Mouse (Mus musculus): ENCODE measurements around the gene Camk2n1. TPM values are rescaled to one million over a fixed set of nuclear protein-coding genes. Genes with fewer than 3 reads are reported as not detected.

Camk2n1 gene
- polyA plus RNA-seq, 1 experiment from 2014 or later = 1.6 TPM

DNA sequence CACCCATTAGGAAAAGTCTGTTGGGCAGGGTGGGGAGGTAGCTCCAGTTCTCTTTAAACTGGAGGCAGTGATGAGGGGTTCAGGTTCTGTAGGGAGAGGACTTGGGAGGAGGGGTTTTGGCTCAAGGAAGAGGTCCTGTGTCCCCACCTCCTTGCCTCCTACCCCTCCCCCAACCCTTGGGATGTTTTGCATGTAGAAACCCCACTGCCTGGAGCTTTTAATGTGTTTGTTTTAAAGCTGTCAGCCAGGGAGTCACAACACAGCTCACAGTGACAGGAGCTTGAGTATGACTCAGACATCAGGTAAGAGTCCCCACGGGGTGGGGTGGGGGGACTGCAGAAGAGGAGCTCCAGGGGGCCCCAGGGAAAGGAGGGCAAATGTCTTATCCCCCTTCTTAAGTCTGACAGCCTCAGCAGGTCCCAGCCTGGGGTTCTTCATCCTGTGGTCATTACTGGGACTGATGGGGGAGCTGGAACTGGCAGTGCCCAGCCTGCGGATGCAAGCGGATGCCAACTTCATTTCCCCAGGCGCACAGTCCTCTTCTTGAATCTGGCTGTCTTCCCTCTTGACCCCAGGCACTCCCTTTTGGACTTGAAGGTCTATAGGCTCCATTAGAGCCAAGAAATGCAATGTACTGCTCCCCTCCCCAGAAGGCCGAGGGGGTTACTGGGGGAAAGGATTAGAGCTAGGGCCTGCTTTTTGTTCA lies 4.8 kb downstream of the Camk2n1 start:
- ATAC-seq (ENCODE audit: insufficient number of reproducible peaks, insufficient read depth, low FRiP score, low TSS enrichment, low read depth) = no peak

DNA sequence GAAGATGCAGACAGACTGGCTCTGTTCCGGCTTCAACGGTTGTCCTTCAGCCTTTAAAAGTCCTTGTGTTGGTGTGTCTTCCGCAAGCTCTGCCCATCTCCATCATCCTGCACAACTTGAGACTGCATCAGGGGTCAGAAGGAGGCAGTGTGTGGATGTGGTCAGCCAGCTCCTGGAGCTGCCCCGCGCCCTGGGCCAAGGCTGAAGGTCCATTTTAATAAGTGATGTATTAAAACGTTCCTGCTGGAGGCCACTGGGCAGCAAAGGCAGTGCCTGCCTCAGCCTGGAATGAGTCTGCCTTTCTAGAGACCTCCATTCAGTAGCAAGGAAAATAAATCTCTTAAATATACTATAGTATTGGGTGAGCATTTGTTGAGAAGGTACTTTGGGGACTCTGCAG lies 5.7 kb downstream of the Camk2n1 start:
- Histone ChIP-seq H3K27ac (no peak overlapping the region), H3K9ac (replicated peaks) (no peak overlapping the region), H3K4me2 (no peak overlapping the region), H3K27me3 (peaks cover 81% of the 10 kb centered on the region), H3K4me1 (replicated peaks) (peaks cover 30% of the 10 kb centered on the region), H3K9me3 (no peaks in the 10 kb centered on the region), H3K36me3 (no peaks in the 10 kb centered on the region), H3K4me3 (replicated peaks) (no peak overlapping the region)
- ATAC-seq (ENCODE audit: insufficient number of reproducible peaks, insufficient read depth, low FRiP score, low TSS enrichment, low read depth) = no peak
- 80% methylated on average over 6 of the region's 6 CpGs for WGBS

More for the DNA sequence above, 4.8 kb downstream of the Camk2n1 start:
- Histone ChIP-seq H3K27ac (no peak overlapping the region), H3K36me3 (no peaks in the 10 kb centered on the region), H3K27me3 (peaks cover 79% of the 10 kb centered on the region), H3K9ac (replicated peaks) (no peak overlapping the region), H3K4me2 (no peak overlapping the region), H3K4me3 (replicated peaks) (no peak overlapping the region), H3K4me1 (replicated peaks) (peaks cover 22% of the 10 kb centered on the region), H3K9me3 (no peaks in the 10 kb centered on the region)
- WGBS = 49% methylated on average over 5 of the region's 5 CpGs

- Histone ChIP-seq H3K9ac (replicated peaks) (no peak overlapping the region), H3K27me3 (peaks cover 81% of the 10 kb centered on the region), H3K4me2 (no peak overlapping the region), H3K36me3 (no peaks in the 10 kb centered on the region), H3K4me1 (replicated peaks) (peaks cover 30% of the 10 kb centered on the region), H3K9me3 (no peaks in the 10 kb centered on the region), H3K27ac (no peak overlapping the region), H3K4me3 (replicated peaks) (no peak overlapping the region)
- 29% methylated on average over 9 of the region's 9 CpGs for WGBS
- no peak for ATAC-seq (ENCODE audit: insufficient number of reproducible peaks, insufficient read depth, low FRiP score, low TSS enrichment, low read depth)
Measured at GRCm38 (mm10) chr4:138460910-138461309, 6.8 kb downstream of the Camk2n1 start.

DNA sequence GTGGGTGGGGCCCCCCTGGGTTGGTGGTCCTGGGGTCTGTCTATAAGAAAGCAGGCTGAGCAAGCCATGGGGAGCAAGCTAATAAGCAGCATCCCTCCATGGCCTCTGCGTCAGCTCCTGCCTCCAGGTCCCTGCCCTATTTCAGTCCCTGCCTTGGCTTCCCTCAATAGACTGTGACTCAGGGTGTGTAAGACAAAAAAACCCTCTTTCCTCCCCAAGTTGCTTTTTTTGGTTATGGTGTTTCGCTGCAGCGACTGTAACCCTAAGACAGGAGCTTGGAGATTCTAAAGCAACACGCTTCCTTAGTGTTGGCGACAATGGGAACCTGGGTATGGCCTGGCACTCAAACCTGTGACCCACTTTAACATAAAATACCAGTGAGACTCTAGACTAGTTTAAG lies 7.4 kb downstream of the Camk2n1 start:
- peaks cover 81% of the 10 kb centered on the region for H3K27me3 ChIP-seq
- H3K36me3 ChIP-seq = no peaks in the 10 kb centered on the region
- H3K9me3 ChIP-seq = no peaks in the 10 kb centered on the region
- H3K4me1 ChIP-seq (replicated peaks) = peaks cover 26% of the 10 kb centered on the region
- no peak overlapping the region for H3K27ac ChIP-seq
- 91% methylated on average over 5 of the region's 5 CpGs for WGBS
- H3K4me3 ChIP-seq (replicated peaks) = no peak overlapping the region
- no peak overlapping the region for H3K9ac ChIP-seq (replicated peaks)
- ATAC-seq (ENCODE audit: insufficient number of reproducible peaks, insufficient read depth, low FRiP score, low TSS enrichment, low read depth) = no peak
- H3K4me2 ChIP-seq = no peak overlapping the region

DNA sequence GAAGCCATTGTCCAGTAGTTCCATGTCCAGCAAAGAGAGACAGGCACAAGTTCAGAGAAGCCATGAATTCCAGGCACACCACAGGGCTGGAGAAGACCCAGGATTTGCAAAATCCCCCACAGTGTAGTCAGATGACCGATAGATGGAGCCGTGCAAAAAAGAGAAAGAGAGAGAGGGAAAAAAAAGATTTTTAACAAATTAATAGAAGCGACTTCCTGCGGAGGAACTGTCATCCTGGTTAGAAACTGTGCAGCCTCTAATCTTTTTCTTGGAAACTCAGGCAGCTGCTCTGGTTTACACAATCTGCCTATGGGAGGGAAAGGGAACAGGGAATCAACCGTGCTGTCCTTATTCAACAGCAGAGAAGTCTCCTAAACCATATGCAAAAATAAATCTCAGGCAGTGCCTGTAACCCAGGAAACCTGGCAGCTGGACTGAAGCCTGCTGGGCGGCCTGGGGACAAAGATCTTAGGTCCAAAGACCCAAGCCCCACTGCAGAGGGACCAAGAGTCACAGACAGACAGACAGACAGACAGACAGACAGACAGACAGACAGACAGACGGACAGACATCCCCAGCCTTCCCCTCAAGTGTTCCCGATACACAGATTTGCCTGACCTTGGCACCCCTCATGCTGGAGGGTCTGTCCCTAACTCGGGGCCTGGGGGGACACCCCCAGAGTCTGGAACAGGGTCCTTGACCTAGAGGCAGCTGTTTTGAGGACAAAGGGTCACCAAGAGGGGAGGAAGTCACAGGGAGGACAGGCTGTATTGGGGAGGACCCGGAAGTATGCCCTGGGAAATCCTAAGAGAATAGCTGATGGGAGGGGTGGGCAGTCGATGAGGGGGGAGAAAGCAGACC lies 9.1 kb downstream of the Camk2n1 start:
- Histone ChIP-seq H3K36me3 (no peaks in the 10 kb centered on the region), H3K27ac (no peak overlapping the region), H3K9me3 (no peaks in the 10 kb centered on the region), H3K9ac (replicated peaks) (no peak overlapping the region), H3K4me2 (peak overlapping the region; percentile 8; the same call in 1 of the 2 replicates), H3K4me3 (replicated peaks) (no peak overlapping the region), H3K27me3 (peaks cover 82% of the 10 kb centered on the region), H3K4me1 (replicated peaks) (peaks cover 26% of the 10 kb centered on the region)
- 9% methylated on average over 11 of the region's 11 CpGs for WGBS
- no peak for ATAC-seq (ENCODE audit: insufficient number of reproducible peaks, insufficient read depth, low FRiP score, low TSS enrichment, low read depth)

DNA sequence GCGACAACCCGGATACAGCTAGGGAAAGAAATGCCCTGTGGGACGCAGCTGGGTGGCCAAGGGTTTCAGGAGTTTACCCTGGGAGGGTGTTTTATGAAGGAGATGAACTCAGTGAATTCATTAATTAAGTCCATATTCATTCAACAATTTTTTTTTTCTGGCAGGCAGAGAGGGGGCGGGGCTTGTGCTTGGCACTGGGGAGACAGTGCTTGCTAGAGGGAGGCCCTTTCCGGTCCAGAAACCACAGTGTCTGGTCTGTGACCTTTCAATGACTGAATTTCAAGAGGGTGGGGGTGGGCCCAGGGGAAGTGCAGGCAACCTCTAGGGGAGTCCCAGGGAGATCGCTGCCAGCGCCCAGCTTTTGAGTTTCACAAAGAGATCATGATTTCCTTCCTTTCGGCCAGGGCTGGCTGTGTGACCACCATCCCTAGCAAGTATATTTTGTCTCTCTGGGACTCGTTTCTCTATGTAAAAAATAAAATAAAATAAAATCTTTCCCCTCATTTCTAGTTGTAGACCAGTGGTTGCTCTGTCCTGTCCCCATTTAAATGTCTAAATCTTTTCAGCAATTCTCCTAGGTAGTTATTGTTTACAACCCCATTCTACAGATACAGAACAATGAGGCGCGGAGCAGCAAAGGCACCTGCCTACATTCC lies 9.8 kb downstream of the Camk2n1 start:
- Histone ChIP-seq H3K4me1 (replicated peaks) (peaks cover 27% of the 10 kb centered on the region), H3K4me2 (peak overlapping the region; percentile 48; the same call in 1 of the 2 replicates), H3K36me3 (no peaks in the 10 kb centered on the region), H3K27me3 (peaks cover 78% of the 10 kb centered on the region), H3K27ac (no peak overlapping the region), H3K4me3 (replicated peaks) (no peak overlapping the region), H3K9ac (replicated peaks) (no peak overlapping the region), H3K9me3 (no peaks in the 10 kb centered on the region)
- 2% methylated on average over 11 of the region's 11 CpGs for WGBS
- ATAC-seq (ENCODE audit: insufficient number of reproducible peaks, insufficient read depth, low FRiP score, low TSS enrichment, low read depth) = no peak

DNA sequence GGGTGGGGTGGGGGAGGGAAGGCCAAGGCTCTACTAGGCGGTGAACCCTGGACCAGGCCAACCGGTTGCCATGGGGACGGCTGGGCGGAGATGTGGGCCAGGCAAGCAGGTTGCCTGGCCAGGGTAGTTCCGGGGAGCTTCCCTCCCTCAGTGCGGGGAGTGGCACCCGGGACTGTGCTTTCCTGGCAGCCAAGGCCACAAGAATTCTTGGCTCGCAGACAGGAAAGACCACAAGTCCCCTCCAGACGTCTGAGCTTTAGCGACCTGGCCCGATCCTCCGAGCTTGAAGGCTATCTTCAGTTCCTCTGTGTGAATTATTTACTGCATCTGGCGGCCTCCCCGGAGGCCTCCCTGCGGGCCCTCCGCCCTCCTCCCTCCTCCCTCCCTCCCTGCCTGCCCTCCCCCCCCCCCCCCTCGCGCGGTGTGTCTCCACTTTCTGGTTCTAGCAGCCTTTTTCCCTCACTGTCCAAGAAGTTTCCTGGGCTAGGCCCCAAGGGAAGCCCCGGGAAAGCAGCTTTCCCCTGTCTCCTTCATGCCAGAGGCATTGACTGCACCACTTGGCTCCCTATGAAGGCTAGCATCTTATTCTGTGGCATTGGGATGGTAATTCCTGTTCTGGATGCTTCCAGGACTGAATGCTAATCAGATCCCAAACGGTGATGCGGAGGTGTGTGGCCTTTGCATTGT lies 10.7 kb downstream of the Camk2n1 start:
- Histone ChIP-seq H3K9ac (replicated peaks) (no peak overlapping the region; the same call in 1 of the 2 replicates), H3K4me2 (peak overlapping the region; percentile 48), H3K9me3 (no peaks in the 10 kb centered on the region), H3K27ac (no peak overlapping the region), H3K4me3 (replicated peaks) (0 out of 2 replicates have a peak overlapping the region, but pooled peaks have one; percentile 4), H3K36me3 (no peaks in the 10 kb centered on the region), H3K27me3 (peaks cover 70% of the 10 kb centered on the region), H3K4me1 (replicated peaks) (peaks cover 30% of the 10 kb centered on the region)
- ATAC-seq (ENCODE audit: insufficient number of reproducible peaks, insufficient read depth, low FRiP score, low TSS enrichment, low read depth) = 0 out of 2 replicates have a peak, but pooled peaks have one; percentile 53
- WGBS = 3% methylated on average over 17 of the region's 22 CpGs

DNA sequence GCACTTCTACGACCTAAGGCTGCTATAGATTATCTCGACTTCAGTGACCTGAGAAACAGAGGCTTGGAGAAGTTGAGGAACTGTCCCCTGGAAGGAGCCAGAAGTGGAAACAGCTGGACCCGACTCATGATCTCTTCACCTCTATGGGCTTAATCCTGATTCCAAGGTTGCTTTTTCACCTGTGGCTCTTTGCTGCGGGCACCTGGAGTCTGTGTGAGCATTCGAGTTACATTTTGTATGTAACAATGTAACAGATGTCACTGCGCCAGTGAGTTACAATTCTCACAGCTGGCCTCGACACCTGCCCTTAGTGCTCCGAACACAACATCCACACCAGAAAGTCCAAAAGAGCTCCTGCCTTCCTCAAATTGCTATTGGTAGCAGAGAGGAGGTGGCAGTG lies 11.3 kb downstream of the Camk2n1 start:
- 0 out of 2 replicates have a peak overlapping the region, but pooled peaks have one; percentile 48 for H3K4me2 ChIP-seq
- H3K9ac ChIP-seq (replicated peaks) = no peak overlapping the region
- H3K4me1 ChIP-seq (replicated peaks) = peaks cover 30% of the 10 kb centered on the region
- H3K9me3 ChIP-seq = no peaks in the 10 kb centered on the region
- H3K27me3 ChIP-seq = peaks cover 70% of the 10 kb centered on the region
- H3K36me3 ChIP-seq = no peaks in the 10 kb centered on the region
- H3K27ac ChIP-seq = no peak overlapping the region
- ATAC-seq (ENCODE audit: insufficient number of reproducible peaks, insufficient read depth, low FRiP score, low TSS enrichment, low read depth) = no peak
- WGBS = 24% methylated on average over 8 of the region's 8 CpGs
- no peak overlapping the region for H3K4me3 ChIP-seq (replicated peaks)

- H3K36me3 ChIP-seq = no peaks in the 10 kb centered on the region
- H3K9ac ChIP-seq (replicated peaks) = no peak overlapping the region
- no peak overlapping the region for H3K4me3 ChIP-seq (replicated peaks)
- peaks cover 60% of the 10 kb centered on the region for H3K27me3 ChIP-seq
- peaks cover 35% of the 10 kb centered on the region for H3K4me1 ChIP-seq (replicated peaks)
- 65% methylated on average over 6 of the region's 6 CpGs for WGBS
- H3K9me3 ChIP-seq = no peaks in the 10 kb centered on the region
- H3K4me2 ChIP-seq = no peak overlapping the region
- no peak overlapping the region for H3K27ac ChIP-seq
- no peak for ATAC-seq (ENCODE audit: insufficient number of reproducible peaks, insufficient read depth, low FRiP score, low TSS enrichment, low read depth)
Measured at GRCm38 (mm10) chr4:138466690-138467089, 12.6 kb downstream of the Camk2n1 start.

- Histone ChIP-seq H3K27ac (no peak overlapping the region), H3K9ac (replicated peaks) (no peak overlapping the region), H3K27me3 (peaks cover 56% of the 10 kb centered on the region), H3K4me3 (replicated peaks) (no peak overlapping the region), H3K4me1 (replicated peaks) (peaks cover 35% of the 10 kb centered on the region), H3K9me3 (no peaks in the 10 kb centered on the region), H3K36me3 (no peaks in the 10 kb centered on the region), H3K4me2 (no peak overlapping the region)
- ATAC-seq (ENCODE audit: insufficient number of reproducible peaks, insufficient read depth, low FRiP score, low TSS enrichment, low read depth) = no peak
- 88% methylated on average over 5 of the region's 5 CpGs for WGBS
Measured at GRCm38 (mm10) chr4:138467451-138467850, 13.3 kb downstream of the Camk2n1 start.
